Mouse (Mus musculus): ENCODE data around the gene Tarbp2.

DNA sequence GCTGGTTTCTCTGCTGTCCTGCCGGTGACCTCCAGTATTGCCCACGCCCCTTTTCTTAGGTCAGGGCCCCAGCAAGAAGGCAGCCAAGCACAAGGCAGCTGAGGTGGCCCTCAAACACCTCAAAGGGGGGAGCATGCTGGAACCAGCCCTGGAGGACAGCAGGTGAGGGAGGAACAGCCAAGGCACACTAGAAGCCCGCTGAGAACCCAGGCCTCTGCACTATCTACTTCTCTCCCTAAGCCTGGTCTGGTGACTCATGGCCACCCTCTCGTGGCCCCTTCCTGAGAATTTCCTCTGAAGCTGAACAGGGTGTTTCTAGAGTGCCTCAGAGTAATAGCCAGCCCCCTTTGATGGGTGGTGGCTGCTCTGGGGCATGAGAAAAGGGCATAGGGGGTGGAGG, 2.4 kb downstream of the Tarbp2 start:
- no peak for TF ChIP-seq CTCF (conservative IDR thresholded peaks at IDR 0.05; ENCODE audit: low read length)
- TF ChIP-seq POU5F1 (IDR thresholded peaks at IDR 0.05; ENCODE audit: borderline replicate concordance, low read length), result no peak

All from E14TG2a.4 (cell line).